ENCODE assay signal across 8 mouse cellular contexts in genomic region chr19:55127072-55127718, GRCm38 (mm10). TPM values are rescaled to one million over a fixed set of nuclear protein-coding genes. Genes with fewer than 3 reads are reported as not detected.
DNase-seq lines count a peak whose midpoint lies in the region; ATAC-seq lines count a peak whose summit lies in the region.

Gene Gpam (minus strand): TSS chr19:55127238.

- no peak within 1 kb of the TSS for H3K9ac ChIP-seq in embryonic facial prominence, embryonic 13.5 days

- H3K4me1 ChIP-seq in embryonic facial prominence, embryonic 13.5 days = peaks cover 10% of the 10 kb centered on the region

- H3K9me3 ChIP-seq in embryonic facial prominence, embryonic 13.5 days = no peaks in the 10 kb centered on the region

- H3K4me2 ChIP-seq in embryonic facial prominence, embryonic 13.5 days = no peak within 1 kb of the TSS

- no peaks in the 10 kb centered on the region for H3K27me3 ChIP-seq in embryonic facial prominence, embryonic 13.5 days

- no peak within 1 kb of the TSS for H3K4me3 ChIP-seq in embryonic facial prominence, embryonic 13.5 days

- WGBS in embryonic facial prominence, embryonic 13.5 days = 62% methylated on average over 11 of the region's 11 CpGs

- no peaks in the 10 kb centered on the region for H3K36me3 ChIP-seq in embryonic facial prominence, embryonic 13.5 days

- ATAC-seq in embryonic facial prominence, embryonic 13.5 days (ENCODE audit: insufficient number of reproducible peaks, insufficient read depth, low FRiP score, low TSS enrichment, low read depth) = no peak

- intact Hi-C loops in heart, postnatal 14 days (cut with DNase I) = no loop called here

- no peak within 1 kb of the TSS for H3K27ac ChIP-seq in embryonic facial prominence, embryonic 13.5 days

- no peak for DNase-seq in adrenal gland, postnatal 14 days
- DNase-seq in heart, postnatal 14 days = no peak
- DNase-seq in layer of hippocampus, postnatal 36 days = no peak
- DNase-seq in lung, postnatal 36 days = peak; percentile 59
- no peak for DNase-seq in cerebellum, postnatal 4 days (ENCODE audit: low spot score in 2 of 2)
- no peak for DNase-seq in cerebellum, adult 18-20 months
- no peak for DNase-seq in spleen, adult 18-20 months

RNA-seq across cellular contexts. Expression of gene Gpam, which starts in this region (rescaled TPM):
- total RNA-seq in adrenal gland, postnatal 14 days (2021) = 232 and 288 TPM in 2 replicates
- polyA plus RNA-seq in embryonic facial prominence, embryonic 13.5 days (2015; fragmentation: Nextera tagmentation; extraction: Ambion mirVana) = 14.0 and 14.3 TPM in 2 replicates
- 100 to 1,000 TPM; 165 to 166 TPM for total RNA-seq in heart, postnatal 14 days (2021)
- 10 to 100 TPM; 46.0 to 48.0 TPM for total RNA-seq in layer of hippocampus, postnatal 36 days (2021)
